Mouse (Mus musculus) lung, postnatal 0 days (tissue): ENCODE measurements around the gene Slc26a10. TPM values are rescaled to one million over a fixed set of nuclear protein-coding genes. Genes with fewer than 3 reads are reported as not detected.

ENCODE experiments used
- ATAC-seq: fragments of 200-750 bp; cut with Nextera tagmentation; 2 replicates; pipeline ENCODE4 v1.8.0; 2017; ENCODE audit warnings: moderate library complexity
- DNase-seq: peaks from one replicate; pipeline ENCODE4 v3.0.0-alpha.2; 2016; ENCODE audit warnings: low spot score
- H3K27ac ChIP-seq: fragments of 300-500 bp; sonication (generic); 2 replicates; pipeline ENCODE4 v1.5.1; 2014; ENCODE audit warnings: antibody characterized with exemption, mild to moderate bottlenecking, low read length, mixed read lengths
- H3K27me3 ChIP-seq: fragments of 300-500 bp; sonication (generic); replicated peaks from 2 replicates; pipeline ENCODE4 v1.6.1; 2014; ENCODE audit warnings: low read length, mixed read lengths; ENCODE audit not compliant: insufficient read depth
- H3K36me3 ChIP-seq: fragments of 300-500 bp; sonication (generic); 2 replicates; pipeline ENCODE4 v1.6.1; 2014; ENCODE audit warnings: low read length, mixed read lengths; ENCODE audit not compliant: insufficient read depth
- H3K4me1 ChIP-seq: fragments of 300-500 bp; sonication (generic); 2 replicates; pipeline ENCODE4 v1.6.1; 2014; ENCODE audit warnings: antibody characterized with exemption, low read depth, low read length, mixed read lengths; ENCODE audit not compliant: insufficient read depth
- H3K4me2 ChIP-seq: fragments of 300-500 bp; sonication (generic); replicated peaks from 2 replicates; pipeline ENCODE4 v1.6.1; 2014; ENCODE audit warnings: low read depth, mild to moderate bottlenecking, low read length, moderate library complexity, mixed read lengths
- H3K4me3 ChIP-seq: fragments of 300-500 bp; sonication (generic); 2 replicates; pipeline ENCODE4 v1.5.1; 2014; ENCODE audit warnings: low read depth, low read length
- H3K9ac ChIP-seq: fragments of 300-500 bp; sonication (generic); replicated peaks from 2 replicates; pipeline ENCODE4 v1.6.1; 2014; ENCODE audit warnings: low read depth, mild to moderate bottlenecking
- H3K9me3 ChIP-seq: fragments of 300-500 bp; sonication (generic); 2 replicates; pipeline ENCODE4 v1.6.1; 2016; ENCODE audit warnings: low read length, mixed read lengths
- CTCF ChIP-seq: IDR thresholded peaks from 2 replicates; pipeline ENCODE4 v1.5.1; 2016; ENCODE audit warnings: antibody characterized with exemption, mild to moderate bottlenecking
- EP300 ChIP-seq: IDR thresholded peaks from 2 replicates; pipeline ENCODE4 v1.6.1; 2016; ENCODE audit warnings: antibody characterized with exemption, mild to moderate bottlenecking, control low read depth
- WGBS: fragments of 180-500 bp; shearing (Covaris S2); extraction: QIAGEN DNeasy Blood & Tissue Kit; methylation state at CpG from one replicate; pipeline ENCODE4 v1.1.7; 2014; 5-methylcytosine and 5-hydroxymethylcytosine counted together
- polyA plus RNA-seq: library from polyadenylated mRNA; unstranded; fragments of >200 nt; fragmentation: Nextera tagmentation; extraction: Ambion mirVana; gene quantifications from 2 replicates; pipeline ENCODE4 v1.2.1, GENCODE M21; 2015

The Slc26a10 gene
- polyA plus RNA-seq, 1 experiment from 2014 or later, result 1.0 TPM

- no peak overlapping the region for H3K4me2 ChIP-seq
- H3K36me3 ChIP-seq, result no peaks in the 10 kb centered on the region
- no peak overlapping the region for H3K9ac ChIP-seq
- TF ChIP-seq EP300, result no peak
- peak; percentile 51 for TF ChIP-seq CTCF
- DNase-seq (no peak), ATAC-seq (no peak)
- 5% methylated on average over 22 of the region's 22 CpGs for WGBS
- no peaks in the 10 kb centered on the region for H3K9me3 ChIP-seq
- peak overlapping the region; percentile 26; the same call in 1 of the 2 replicates for H3K4me3 ChIP-seq
- peaks cover 16% of the 10 kb centered on the region for H3K4me1 ChIP-seq
- H3K27me3 ChIP-seq, result peaks cover 53% of the 10 kb centered on the region
- no peak overlapping the region for H3K27ac ChIP-seq
Observed at GRCm38 (mm10) chr10:127170002-127170401, 10.4 kb downstream of the Slc26a10 start.

- H3K4me2 ChIP-seq, result no peak overlapping the region
Observed at GRCm38 (mm10) chr10:127167614-127168192, 12.7 kb downstream of the Slc26a10 start.

GRCm38 (mm10) chr10:127166771-127167613 is 13.5 kb downstream of the Slc26a10 start:
- Histone ChIP-seq H3K9me3 (no peaks in the 10 kb centered on the region), H3K27me3 (peaks cover 53% of the 10 kb centered on the region), H3K4me3 (no peak overlapping the region), H3K4me1 (peaks cover 16% of the 10 kb centered on the region), H3K36me3 (no peaks in the 10 kb centered on the region), H3K27ac (no peak overlapping the region), H3K4me2 (peak overlapping the region; percentile 89; the same call in 1 of the 2 replicates), H3K9ac (no peak overlapping the region)
- 28% methylated on average over 15 of the region's 15 CpGs for WGBS
- no peak for DNase-seq
- ATAC-seq, result no peak
- TF ChIP-seq EP300 (no peak), CTCF (no peak)

More at GRCm38 (mm10) chr10:127167614-127168192, 12.7 kb downstream of the Slc26a10 start:
- 20% methylated on average over 10 of the region's 10 CpGs for WGBS
- DNase-seq (peak; percentile 63), ATAC-seq (peak; percentile 32)
- Histone ChIP-seq H3K4me1 (peaks cover 16% of the 10 kb centered on the region), H3K27me3 (peaks cover 53% of the 10 kb centered on the region), H3K4me3 (no peak overlapping the region), H3K27ac (no peak overlapping the region), H3K9ac (no peak overlapping the region), H3K9me3 (no peaks in the 10 kb centered on the region), H3K36me3 (no peaks in the 10 kb centered on the region)
- TF ChIP-seq EP300 (no peak), CTCF (no peak)

- H3K4me1 ChIP-seq, result peaks cover 16% of the 10 kb centered on the region
- 8% methylated on average over 11 of the region's 11 CpGs for WGBS
- H3K27me3 ChIP-seq, result peaks cover 49% of the 10 kb centered on the region
- no peak for TF ChIP-seq CTCF
- TF ChIP-seq EP300, result no peak
- H3K4me2 ChIP-seq, result peak overlapping the region; percentile 89
- H3K27ac ChIP-seq, result no peak overlapping the region
- no peaks in the 10 kb centered on the region for H3K36me3 ChIP-seq
- ATAC-seq (no peak), DNase-seq (no peak)
- peak overlapping the region; percentile 45 for H3K4me3 ChIP-seq
- H3K9ac ChIP-seq, result peak overlapping the region; percentile 32; the same call in 1 of the 2 replicates
- no peaks in the 10 kb centered on the region for H3K9me3 ChIP-seq
Observed at GRCm38 (mm10) chr10:127166404-127166715, 14.1 kb downstream of the Slc26a10 start.

GRCm38 (mm10) chr10:127165654-127166403 is 14.6 kb downstream of the Slc26a10 start:
- peaks cover 16% of the 10 kb centered on the region for H3K4me1 ChIP-seq
- peak overlapping the region; percentile 45 for H3K4me3 ChIP-seq
- H3K9me3 ChIP-seq, result no peaks in the 10 kb centered on the region
- peaks cover 46% of the 10 kb centered on the region for H3K27me3 ChIP-seq
- no peak for DNase-seq
- H3K27ac ChIP-seq, result peak overlapping the region; percentile 62
- H3K36me3 ChIP-seq, result no peaks in the 10 kb centered on the region
- TF ChIP-seq EP300, result no peak
- TF ChIP-seq CTCF, result no peak
- peak overlapping the region; percentile 89 for H3K4me2 ChIP-seq
- 1% methylated on average over 49 of the region's 56 CpGs for WGBS
- peak; percentile 32 for ATAC-seq
- H3K9ac ChIP-seq, result peak overlapping the region; percentile 32; the same call in 1 of the 2 replicates

DNA sequence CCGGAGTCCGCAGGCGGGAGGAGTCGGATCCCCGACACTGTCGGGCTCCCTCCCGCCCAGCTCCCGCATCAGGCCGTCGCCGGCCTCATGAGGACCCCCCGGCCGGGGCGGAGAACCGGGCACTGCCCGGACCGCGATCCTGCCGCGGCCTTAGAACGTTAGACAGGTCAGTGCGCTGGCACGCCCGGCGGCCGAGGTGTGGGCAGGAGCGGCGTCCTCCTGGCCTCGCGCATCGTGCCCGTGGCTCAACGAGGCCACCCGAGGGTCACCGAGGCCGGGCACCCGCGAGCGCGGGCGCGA is 15.1 kb downstream of the Slc26a10 start:
- Histone ChIP-seq H3K4me1 (peaks cover 13% of the 10 kb centered on the region), H3K27ac (peak overlapping the region; percentile 62), H3K4me3 (peak overlapping the region; percentile 45), H3K9me3 (no peaks in the 10 kb centered on the region), H3K9ac (peak overlapping the region; percentile 32), H3K27me3 (peaks cover 40% of the 10 kb centered on the region), H3K4me2 (peak overlapping the region; percentile 89), H3K36me3 (no peaks in the 10 kb centered on the region)
- ATAC-seq (peak; percentile 34), DNase-seq (no peak)
- 2% methylated on average over 15 of the region's 42 CpGs for WGBS
- no peak for TF ChIP-seq EP300
- no peak for TF ChIP-seq CTCF
